Mouse (Mus musculus): ENCODE measurements around the gene Rabgap1l.

Rabgap1l gene

DNA sequence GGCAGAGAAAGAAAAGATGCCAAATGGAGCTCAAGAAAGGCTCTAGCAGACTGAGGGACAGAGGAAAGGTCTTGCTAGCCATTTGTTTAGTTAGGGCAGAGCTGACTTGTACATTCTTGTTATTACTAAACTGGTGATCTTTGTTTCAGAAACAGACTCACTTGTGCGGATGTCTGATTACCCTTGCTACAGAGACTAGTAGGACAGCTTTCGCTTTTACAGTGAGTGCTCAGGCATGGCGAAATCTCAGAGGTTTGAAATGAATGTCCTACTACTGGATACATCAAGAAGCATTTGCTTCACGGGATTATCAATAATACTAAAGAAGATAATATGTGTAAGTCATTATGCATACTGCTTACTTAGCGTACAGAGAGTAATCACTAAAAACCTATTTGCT is 548.3 kb downstream of the Rabgap1l start:
- DNase-seq (ENCODE audit: low read depth), result no peak

DNA sequence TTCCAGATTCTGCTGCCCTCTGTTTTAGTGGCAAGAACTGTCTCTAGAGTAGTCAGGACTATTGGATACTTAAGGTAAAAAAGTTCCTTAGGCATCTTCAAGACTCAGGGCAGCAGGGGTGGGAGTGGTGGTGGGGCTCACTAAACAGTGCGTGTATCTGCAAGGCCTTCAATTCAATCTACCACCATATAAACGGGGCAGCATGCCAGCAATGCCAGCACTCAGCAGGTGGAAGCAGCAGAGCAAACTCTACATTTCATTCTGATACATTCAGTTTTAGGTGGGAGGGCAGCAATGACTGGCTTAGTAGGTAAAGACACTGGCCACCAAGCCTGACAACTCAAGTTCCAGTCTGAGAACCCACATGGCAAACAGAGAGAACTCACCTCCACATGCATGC is 552.9 kb downstream of the Rabgap1l start:
- no peak for DNase-seq (ENCODE audit: low read depth)

DNA sequence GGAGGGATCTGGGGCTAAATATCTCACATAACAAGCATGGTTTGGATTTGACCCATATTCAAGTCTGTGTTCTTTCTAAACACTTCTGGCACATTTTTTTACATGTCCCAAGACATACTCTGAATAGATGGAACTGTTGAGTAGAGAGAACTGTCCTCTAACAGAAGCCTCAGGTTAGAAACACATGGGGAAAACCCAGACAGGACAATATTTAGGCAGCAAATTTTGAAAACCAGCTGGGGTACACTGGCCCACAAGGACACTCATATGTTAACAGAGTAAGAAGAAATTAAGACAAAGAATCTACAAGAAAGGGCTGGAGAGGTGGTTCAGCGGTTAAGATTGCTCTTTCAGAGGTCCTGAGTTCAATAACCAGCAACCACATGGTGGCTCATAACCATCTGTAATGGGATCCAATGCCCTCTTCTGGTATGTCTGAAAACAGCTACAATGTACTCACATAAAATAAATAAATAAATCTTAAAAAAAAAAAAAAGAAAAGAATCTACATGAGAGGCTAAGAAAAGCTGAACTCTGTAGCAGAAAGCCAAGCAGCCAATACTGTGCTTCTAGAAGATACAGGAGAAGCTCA is 554.1 kb downstream of the Rabgap1l start:
- DNase-seq (ENCODE audit: low read depth), result no peak

DNA sequence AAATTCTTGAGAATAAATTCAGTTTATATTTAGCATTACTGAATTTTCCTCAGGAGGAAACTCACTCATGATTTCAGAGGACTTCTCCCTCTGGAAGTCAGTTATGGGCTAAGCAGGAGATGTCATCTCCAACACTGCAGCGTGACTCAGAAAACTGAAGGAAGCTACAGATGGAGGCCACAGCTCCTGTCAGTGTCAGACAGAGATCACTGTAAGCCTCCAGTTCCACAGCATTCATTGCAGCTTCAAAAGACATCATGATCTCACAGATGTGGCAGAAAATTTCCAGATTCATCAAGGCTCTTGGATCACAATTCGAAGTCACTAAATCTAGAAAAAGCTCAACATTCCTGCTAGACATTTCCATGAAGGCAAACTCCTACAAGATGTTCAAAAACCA is 555.0 kb downstream of the Rabgap1l start:
- DNase-seq (ENCODE audit: low read depth), result no peak

DNA sequence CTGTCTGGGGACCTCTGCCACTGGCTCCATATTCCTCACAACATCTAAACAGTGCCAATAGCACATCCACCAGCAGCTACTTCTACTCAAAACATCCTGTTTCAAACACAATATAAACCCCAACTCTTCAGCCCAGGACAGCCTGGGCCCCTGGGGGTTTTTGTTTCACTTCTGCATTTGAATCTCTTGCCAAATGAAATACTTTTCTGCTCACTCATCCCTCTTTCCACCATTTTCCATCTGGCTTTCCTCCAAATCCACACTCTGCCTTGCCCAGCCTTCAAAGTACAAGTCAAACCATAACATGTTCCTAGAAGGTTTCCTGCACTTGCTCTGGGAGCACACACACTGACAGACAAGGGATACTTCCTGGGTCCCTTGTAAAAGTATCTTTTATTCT is 559.1 kb downstream of the Rabgap1l start:
- DNase-seq (ENCODE audit: low read depth), result peak; percentile 62

DNA sequence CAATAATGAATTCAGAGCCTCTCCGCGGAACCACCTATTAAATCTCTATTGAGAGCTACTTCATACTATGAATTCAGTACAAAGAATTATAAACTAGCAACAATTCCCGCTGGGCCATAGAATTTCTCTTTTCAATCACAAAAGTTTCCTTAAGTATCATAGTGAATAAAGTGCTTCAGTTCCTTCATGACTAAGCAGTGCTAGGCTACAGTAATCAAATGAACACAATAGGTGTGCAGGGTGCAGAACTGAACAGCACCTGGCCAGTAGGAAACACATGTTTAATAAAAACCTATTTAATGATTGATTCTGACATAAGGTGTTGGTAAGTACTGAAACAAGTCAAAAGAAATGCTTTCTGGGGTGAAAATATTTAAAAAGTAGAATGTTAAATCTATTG is 560.9 kb downstream of the Rabgap1l start:
- DNase-seq (ENCODE audit: low read depth), result no peak

DNA sequence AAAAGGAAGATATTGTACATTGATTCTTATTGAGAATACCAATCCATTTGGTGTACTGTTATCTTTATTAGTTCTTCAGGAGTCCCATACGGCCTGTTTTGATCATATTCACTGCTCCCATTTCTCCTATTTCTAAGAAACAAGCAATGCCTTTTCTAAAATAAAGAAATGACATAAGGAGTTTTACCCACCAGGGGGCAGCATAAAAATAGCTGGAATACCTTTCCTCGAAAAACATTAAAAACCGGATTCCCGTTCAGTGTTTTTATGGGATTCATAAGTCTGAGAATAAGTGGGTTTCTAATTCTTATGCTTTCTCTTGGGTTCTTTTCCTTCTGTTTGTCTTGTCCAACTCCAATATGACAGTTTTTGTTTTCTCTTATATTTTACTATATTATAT is 562.0 kb downstream of the Rabgap1l start:
- no peak for DNase-seq (ENCODE audit: low read depth)

DNA sequence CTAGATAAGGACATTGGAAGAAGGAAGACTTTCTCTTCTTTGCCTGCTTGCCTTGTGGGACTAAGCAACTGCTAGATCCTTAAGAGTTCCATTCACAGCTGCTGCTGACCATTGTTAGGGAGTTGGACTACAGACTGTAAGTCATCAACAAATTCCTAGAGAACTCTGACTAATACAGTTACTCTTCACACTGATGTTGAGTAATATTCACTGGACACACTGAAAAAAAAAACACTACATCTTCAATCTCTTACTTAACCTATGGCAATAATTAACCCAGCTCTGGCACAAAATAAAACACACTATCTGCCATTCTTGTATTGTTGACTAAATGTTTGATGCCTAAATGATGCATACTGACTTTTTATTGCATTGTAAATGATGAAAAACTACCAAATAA is 565.2 kb downstream of the Rabgap1l start:
- DNase-seq (ENCODE audit: low read depth), result no peak

DNA sequence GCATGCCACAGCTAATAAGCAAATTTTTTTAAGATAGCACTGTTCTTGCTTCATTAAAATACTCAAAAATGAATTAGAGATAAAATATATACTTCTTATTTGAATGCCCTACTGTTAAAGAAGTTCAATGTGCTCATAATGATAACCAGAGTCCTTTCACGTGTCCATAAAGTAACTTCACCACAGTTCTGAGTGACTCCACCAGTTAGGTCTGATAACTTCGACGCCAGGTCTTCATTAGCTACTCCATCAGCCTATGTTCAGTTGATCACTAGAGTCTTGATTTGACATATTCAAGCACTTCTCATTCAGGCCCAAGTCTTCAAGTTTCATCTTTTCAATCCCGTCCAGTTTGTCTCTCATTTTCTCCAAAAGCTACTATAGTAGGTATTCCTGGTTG is 565.8 kb downstream of the Rabgap1l start:
- no peak for DNase-seq (ENCODE audit: low read depth)

DNA sequence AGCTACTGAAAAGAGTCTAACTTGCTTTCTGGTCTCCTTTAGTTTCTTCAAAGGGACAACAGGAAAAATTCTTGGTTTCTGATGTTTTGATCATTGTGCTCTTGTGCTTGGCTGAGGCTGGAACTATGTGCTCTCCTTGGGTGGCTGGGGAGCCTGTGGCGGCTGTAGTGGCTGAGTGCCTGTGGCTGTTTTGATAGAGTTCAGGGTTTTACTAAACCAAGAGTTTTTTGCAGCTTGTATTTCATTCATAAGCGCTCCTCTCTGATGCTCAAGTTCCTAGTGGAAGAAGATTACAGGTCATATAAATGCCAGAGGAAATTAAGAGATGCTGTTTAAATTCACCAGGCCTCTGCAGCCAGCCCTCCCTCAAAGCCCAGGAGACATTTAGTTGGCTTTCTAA is 568.9 kb downstream of the Rabgap1l start:
- no peak for DNase-seq (ENCODE audit: low read depth)

DNA sequence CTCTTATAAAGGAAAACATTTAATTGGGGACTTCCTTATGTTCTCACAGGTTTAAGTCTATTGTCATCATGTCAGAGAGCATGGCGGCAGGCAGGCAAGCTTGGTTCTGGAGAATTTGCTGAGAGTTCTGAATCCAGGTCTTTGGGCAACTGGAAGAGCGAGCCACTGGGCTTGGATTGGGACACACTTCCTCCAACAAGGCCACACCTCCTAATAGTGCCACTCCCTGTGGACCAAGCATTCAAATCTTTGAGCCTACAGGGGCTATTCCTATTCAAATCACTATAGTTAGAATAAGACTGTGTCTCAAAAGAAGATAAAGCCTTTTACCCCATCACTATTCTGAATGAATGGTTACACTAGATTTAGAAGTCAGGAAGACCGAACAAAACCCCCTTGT is 575.1 kb downstream of the Rabgap1l start:
- DNase-seq (ENCODE audit: low read depth), result no peak

DNA sequence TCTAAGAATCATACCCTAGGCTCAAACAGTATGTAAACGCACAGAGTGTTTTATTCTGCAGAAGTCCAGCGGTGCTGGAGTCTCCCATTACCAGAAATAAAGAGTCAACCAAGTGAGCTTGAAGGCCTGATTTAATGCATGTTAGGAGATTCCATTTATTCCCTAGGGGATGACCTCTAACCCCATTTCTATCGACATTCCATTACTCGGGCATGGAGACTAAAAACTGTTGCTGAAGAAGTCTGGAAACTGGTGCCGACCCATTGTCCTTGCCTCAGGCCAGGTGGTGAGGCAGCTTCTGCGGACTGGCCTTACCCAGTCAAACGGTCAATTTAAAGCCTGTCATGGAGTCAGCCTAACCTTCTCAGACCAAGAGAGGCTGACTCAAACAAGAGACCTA is 578.8 kb downstream of the Rabgap1l start:
- no peak for DNase-seq (ENCODE audit: low read depth)

DNA sequence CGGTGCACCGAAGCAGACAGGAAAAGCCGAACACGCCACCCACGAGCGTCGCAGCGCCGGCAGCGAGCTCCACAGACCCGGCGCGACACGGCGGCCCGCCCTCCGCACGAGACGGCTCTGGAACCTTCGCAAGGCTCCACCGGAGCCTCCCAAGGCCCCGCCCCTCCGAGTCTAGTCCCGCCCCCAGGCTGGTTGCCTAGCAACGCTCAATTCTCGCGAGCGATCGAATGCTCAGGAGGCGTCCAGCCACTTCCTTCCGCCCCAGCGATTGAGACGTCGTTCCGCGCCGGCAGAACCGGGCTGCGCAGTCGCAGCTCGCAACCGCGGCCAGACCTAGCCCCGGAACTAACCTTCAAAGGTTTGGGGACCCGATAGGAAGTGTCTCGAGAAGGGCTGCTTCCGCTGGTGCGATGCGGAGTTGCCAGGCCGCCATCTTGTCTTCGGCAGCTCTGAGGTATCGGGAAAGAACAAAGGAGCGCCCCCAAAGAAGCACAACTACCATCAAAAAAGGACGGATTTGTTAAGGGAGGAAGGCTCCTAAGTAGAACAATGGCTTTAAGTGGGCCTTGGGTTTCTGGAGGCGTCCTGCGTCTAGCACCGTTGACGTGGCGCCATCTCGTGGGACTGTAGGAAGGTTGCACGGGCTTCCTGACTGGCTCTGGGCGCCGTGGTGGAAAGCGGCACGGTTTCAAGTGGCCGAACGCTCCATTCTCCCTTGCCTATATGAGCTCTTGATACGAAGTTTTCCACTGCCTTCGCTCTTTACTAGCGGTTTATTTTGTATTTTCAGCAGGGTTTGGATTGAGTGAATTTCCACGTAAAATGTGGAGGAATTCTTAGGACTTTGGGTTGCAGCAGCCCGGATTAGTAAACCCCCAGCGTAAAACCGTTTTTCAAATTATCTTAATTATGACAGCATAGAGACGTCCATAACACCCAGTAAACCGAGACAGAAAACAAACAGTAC is 580.0 kb downstream of the Rabgap1l start, which contains the start of gene Cacybp:
Gene Cacybp, minus strand, starts transcription at position 173 of the 967 bp plus-strand sequence.
- DNase-seq (ENCODE audit: low read depth), result peak; percentile 97

DNA sequence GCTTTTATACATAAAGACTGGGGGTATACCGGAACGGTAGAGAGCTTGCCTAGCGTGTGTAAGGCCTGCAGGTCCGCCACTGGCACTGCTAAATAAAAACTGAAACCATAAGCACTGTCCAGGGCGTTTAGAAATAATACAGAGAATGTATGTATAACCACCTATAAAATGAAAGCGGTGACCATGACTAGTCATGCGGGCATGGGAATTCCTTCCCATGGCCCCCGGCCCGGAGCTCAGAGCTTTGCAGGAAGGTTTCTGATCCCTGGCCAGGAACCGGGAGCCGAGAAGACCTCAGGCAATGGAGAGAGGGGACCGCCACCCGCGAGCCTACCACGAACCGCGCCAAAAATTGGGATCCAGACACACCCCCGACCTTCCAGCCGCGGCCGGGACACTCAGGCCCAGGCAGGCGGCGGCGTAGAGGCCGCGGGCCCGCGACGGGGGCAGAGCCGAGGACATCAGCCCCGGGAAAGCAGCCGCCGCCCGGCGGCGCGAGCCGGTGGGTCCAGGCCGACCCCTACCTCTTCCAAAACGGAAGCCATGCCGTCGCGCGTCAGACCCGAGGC is 580.8 kb downstream of the Rabgap1l start:
- DNase-seq (ENCODE audit: low read depth), result no peak

DNA sequence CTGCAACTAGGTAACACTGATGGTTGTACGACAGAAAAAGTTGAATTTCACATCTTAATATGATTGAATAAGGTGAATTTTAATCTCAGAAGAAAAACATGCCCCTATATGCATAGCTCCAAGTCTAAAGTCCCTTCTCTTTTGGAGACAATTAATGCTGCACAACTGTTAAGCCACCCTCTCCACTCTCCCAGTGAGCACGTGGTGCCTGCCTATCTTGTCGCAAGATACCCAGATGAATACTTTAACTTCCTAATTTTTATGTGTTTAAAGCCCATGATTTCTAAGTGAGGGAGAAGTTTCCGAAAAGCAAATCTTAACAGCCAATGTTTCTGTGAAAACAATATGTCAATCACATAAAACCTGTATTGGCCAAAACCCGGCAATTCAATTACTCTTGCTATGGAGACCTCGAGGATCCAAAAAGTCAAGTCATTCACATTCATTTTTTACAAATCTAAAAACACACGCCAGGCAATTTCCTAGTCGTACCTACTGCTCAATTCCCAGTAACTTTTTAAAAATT is 581.4 kb downstream of the Rabgap1l start:
- DNase-seq (ENCODE audit: low read depth), result no peak

DNA sequence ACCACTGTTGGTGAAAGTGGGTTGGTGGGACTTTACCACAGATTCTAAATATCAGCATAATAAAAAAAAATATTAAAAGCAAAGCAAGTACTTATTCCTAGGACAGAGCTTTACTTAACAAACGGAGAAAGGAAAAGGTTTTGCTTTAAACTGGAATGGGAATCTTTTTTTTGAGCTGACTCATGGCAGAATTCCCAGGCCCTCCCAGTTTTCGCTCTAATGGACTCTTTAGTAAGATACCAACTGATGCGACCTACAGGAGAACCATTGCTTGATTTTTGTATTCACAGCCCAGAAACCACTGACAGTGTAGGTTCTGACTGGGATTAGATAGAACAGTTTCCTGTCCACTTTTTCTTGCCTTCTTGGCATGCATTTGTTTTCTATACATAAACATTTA is 582.4 kb downstream of the Rabgap1l start:
- DNase-seq (ENCODE audit: low read depth), result no peak

DNA sequence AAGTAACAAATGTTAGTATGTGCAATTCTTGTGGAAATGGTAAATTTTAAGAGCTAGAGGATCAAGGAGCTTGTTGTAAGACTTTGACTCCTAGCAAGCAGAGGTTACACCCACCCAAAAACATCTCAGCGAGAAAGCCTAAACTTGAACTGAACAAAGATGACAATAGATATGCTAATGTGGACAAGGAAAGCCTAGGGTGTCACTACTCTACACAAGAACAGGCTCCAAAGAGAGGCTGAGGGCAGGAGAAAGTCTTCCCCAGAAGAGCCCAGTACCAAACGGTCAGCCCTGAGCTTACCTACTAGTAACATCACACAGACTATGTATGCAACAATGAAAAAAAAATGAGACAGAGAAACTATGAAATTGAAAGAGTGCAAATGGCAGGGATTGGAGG is 583.2 kb downstream of the Rabgap1l start:
- DNase-seq (ENCODE audit: low read depth), result no peak

DNA sequence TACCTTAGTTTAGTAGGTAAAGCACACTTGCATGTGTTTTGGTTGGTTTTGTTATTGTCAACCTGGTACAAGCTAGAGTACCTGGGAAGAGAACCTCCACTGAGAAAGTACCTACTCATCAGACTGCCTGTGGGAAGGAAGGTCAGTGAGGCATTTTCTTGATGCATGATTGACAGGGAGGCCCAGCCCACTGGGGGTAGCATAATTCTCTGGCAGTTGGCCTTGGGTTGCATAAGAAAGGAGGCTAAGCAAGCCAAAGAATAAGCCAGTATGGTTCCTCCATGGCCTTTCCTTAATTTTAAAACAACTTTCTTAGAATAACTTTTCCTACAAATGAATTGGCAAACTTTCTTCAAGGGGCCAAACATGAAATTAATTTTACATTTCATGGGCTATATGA is 587.5 kb downstream of the Rabgap1l start:
- no peak for DNase-seq (ENCODE audit: low read depth)

DNA sequence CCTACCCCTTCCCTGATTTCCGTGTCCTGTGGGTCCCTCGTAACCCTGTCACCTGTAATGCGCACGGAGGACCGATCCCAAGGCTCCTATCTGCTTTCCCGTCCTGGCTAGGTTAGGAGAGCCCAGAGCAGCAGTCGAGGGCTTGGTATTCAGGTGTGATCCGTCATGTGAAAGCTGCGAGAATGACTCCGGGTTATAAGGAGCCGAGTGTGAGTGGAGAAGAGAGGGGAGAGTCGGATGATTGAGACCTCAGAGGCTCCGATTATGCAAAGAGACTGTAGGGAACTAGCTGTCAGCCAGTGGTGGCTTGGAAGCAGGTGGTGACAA is 597.7 kb downstream of the Rabgap1l start:
- DNase-seq (ENCODE audit: low read depth), result no peak

DNA sequence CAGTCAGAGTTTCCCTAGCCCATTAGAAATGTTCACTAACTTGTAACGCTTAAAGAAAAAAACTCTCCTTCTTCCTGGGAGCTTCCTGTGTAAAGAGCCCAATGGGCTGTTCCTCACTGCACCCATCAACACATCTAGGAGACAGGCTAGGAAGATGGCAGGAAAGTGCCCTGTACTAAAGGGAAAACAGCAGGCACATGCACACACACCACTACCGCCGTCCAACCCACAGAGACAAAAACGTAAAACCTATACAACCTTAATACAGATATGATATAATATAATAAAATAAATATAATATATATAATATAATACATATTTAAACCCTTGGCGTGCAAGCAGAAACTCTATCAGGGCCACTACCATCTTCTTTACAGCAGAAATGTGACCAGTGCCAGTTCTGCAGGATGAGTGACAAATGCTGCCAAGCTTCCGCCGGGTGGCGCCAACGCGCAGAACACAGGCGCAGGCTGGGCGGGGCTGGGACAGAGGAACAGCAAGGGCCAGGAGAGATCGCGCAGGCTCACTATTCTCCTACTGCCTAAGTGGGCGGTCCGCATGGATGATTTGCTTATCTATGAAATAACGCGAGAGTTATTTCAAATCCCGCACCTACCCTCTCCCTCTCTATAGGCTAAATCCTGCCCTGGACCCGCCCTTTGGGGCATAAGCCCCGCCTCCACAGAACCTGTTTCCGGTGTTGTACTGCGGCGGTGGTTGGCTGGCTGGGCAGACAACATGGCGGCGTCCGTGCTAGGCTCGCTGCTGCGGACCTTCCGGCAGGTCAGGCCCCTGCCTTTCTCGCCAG is 598.3 kb downstream of the Rabgap1l start, which contains the start of gene Mrps14:
Gene Mrps14, plus strand, starts transcription at position 687 of the 808 bp plus-strand sequence.
- peak; percentile 99 for DNase-seq (ENCODE audit: low read depth)

DNA sequence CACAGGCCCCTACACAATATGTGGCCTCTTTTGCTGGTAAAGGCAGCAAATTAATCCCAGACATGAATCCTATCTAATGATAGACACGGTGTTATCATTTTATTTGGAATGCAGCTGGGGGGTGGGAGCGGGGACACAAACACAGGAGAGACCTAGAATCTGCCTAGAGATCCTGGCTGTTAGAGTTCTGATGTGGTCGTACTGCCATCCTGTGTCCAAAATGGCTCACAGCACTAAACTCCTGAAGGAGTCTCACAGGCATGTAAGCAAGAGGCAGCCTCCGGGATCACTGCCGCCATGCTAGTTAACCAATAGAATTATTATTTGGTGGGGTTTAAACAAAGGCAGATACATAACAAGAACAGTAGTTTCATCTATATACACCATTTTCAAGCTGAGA is 608.5 kb downstream of the Rabgap1l start:
- DNase-seq (ENCODE audit: low read depth), result peak; percentile 46

DNA sequence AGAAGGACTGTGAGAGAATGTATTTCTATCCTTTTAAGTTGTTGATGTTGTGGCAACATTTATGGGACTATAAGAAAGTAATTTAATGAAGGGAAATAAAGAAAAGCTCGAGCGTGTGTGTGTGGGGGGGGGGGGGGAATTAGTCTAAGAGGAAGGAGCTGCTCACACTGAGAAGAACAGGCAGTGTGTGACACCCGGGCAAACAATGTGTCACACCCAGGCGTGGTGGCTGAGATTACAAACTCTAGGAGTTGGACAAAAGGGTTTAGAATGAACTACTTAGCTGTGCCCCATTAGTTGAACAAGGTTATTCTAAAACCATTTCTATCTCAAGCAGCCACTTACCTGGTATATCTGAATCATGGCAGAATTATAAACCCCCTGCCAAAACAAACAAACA is 611.8 kb downstream of the Rabgap1l start:
- no peak for DNase-seq (ENCODE audit: low read depth)

All from fibroblast of lung, adult 2 months (primary cell).